Mouse (Mus musculus) kidney, postnatal 14 days (tissue): ENCODE measurements around the gene Aoc3.
A peak's percentile ranks its signal among the peaks of the same experiment; 100 is the strongest.
"Not testable (repeated sequence)": the region's sequence is repeated elsewhere in the genome, so short reads cannot be mapped to it uniquely, and the experiment has no call there.

Experiments used
- DNase-seq: peaks from one replicate; pipeline ENCODE4 v3.0.0; 2022; ENCODE audit warnings: mixed read lengths

Gene Aoc3

DNA sequence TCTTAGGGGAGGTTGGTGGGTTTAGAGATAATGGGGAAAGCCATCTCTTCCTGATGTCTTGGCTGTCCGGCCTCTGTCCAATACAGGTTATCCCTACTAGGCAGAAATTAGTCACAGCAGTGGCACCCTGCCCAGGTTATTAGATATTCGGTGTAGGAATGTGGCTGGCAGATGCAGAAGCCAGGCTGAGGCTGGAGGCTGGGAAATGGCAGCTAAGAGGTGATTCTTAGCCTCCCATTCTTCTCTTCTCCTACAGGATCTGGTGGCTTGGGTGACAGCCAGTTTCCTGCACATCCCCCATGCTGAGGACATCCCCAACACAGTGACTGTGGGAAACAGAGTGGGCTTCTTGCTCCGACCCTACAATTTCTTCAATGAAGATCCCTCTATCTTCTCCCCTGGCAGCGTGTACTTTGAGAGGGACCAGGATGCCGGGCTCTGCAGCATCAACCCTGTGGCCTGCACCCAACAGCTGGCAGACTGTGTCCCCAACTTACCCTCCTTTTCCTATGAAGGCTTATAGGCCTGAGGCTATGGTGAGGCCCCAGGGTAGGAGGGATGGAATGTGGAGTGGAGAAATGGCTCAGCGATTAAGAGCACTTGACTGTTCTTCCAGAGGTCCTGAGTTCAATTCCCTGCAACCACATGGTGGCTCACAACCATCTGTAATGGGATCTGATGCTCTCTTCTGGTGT lies 1.3 kb upstream of the Aoc3 start:
- peak; percentile 54 for DNase-seq

DNA sequence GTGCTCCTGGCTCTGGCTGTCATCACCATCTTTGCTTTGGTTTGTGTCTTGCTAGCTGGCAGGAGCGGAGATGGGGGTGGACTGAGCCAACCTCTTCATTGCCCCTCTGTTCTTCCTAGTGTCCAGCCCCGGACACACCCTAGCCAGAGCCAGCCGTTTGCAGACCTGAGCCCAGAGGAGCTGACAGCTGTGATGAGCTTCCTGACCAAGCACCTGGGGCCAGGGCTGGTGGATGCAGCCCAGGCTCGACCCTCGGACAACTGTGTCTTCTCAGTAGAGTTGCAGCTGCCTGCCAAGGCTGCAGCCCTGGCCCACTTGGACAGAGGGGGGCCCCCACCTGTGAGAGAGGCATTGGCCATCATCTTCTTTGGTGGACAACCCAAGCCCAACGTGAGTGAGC lies 556 bp downstream of the Aoc3 start:
- not testable (repeated sequence) for DNase-seq

DNA sequence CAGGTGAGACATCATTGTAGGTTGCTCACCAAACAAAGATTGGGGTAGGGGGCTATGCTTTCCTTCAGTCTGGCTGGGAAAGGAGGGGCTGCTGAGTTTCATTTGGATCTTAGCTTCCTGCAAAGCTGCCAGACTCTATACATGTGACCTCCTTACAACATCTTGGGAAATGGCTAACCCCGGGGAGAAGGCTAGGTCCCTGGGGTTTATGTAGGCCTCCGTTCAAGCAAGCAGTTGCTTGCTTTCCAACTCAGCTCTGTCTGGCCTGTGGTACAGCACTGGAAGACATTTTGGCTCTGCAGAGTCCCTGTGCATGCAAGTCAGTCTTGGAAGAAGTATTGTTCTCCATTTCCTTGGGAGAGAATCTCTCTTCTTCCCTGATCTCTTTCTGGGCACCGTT lies 2.1 kb downstream of the Aoc3 start:
- no peak for DNase-seq

DNA sequence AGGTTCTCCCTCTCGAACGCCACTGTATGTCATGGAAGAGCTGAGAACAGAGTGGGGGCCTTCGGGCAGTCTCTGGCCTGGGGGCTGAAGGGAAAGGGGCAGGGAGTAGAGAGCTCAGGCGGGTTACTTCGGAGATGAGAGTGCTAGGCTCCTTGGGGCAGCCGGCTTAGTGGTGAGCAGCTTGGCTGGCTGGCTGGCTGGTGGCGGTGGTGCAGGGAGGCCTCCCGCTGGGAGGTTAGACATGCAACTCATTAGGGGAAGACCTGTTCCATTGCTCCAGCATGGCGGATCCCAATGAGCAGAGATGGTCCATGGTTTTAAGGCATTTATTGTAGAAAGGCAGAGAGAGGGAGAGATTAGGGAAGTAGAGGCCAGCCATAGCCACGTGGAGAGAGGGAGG lies 3.6 kb downstream of the Aoc3 start:
- DNase-seq, result no peak

DNA sequence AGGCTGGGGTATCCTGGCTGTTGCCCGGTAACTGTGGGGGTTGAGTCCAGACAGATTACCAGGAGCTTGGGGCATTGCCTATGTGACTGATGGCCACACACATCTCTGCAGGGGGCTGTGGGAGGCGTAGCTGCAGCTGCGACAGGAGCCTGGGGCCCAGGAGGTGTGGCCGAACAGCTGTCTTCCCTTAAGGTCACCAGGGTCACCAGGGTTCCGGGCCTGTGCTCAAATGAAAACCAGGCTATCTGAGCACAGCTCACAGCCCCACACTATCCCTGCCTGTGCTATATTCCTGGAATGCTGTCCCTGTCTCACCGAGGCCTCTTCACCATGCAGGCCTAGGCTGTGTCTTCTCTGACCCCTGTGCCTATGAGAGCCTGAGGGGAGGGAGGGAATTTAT lies 4.1 kb downstream of the Aoc3 start:
- no peak for DNase-seq

DNA sequence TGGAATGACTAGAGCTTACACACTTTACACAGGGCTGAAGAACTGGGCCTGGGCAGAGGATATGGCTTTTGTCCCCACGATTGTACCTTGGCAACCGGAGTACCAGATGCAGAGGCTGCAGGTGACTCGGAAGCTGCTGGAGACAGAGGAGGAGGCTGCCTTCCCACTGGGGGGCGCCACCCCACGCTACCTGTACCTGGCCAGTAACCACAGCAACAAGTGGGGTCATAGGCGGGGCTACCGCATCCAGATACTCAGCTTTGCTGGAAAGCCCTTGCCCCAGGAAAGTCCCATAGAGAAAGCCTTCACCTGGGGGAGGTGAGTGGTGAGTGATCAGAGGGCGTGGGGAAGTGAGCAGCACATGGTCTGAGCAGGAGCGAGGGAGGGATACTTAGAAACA lies 5.3 kb downstream of the Aoc3 start:
- DNase-seq, result no peak

DNA sequence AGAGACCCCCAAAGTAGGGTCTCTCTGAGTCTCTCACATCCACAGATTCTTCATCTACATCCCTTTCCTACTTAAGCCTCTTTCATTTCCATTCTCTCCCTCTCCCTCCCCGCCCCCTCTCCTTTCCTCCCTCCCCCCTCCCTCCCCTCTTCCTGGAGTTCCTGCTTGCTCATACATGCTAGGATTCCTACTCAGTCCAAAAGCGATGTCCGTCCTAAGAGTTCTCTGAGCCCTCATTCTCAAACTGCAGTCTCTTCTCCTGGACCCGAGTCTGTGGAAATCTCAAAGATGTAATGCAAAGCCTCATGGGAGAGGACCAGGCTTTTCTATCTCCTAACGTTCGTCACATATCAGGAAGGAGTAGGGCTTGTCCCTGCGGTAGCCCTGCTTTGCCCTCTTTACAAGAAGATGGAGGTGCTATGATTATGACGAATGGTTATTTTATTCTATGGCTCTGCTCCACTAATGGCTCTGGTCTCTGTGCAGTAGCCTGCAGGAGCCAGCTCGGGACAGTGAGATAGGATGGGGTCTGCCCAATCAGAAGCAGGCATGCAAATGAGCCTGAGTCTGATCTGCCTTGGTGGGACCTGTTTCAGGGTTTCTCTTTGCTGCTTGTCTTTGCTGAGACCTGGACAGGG lies 7.8 kb downstream of the Aoc3 start:
- peak; percentile 38 for DNase-seq

DNA sequence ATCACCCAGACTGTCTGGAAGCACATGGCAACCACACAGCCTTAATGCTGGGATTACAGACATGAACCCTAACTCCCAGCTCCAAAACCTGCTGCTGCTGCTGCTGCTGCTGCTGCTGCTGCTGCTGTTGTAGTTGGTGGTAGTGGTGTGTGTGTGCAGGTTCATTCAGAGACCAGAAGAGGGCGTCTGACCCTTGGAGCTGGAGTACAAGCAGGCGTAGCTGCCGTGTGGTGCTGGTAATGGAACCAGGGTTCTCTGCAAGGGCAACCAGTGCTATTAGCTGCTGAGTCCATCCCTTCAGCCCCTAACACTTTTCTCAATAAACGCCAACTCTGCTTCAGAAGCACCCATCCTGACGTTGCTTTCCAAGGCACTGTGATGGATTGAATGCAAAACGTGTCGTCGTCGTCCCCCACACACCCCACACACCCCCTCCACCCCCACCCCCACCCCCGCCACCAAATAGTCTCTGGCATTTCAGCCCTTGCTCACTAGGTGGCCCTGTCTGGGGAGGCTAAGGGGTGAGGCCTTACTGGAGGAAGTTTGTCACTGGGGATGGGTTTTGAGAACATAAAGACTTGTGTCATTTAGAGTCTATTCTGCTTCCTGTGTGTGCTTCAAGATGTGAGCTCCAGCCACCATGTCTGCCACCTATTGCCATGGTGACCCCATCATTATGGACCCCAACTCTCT lies 16.8 kb downstream of the Aoc3 start:
- no peak for DNase-seq

DNA sequence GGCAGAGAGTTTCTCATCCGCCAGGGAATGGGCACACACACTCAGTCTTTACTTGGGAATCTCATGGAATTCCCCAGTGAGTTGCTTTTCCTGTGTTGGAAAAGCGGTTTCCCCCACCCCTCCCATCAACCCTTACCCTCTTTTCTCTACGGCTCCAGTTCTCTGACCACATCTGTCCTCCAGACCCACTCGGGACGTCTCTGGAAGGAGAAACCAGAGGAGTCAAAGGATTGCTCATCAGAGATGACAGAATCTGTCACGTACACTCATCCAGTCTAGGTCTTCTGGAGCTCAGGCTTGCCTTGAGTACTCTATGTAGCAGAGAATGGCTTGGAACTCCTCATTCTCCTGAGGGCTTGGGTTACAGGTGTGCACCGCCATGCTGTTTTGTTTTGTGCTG lies 18.4 kb downstream of the Aoc3 start:
- no peak for DNase-seq

DNA sequence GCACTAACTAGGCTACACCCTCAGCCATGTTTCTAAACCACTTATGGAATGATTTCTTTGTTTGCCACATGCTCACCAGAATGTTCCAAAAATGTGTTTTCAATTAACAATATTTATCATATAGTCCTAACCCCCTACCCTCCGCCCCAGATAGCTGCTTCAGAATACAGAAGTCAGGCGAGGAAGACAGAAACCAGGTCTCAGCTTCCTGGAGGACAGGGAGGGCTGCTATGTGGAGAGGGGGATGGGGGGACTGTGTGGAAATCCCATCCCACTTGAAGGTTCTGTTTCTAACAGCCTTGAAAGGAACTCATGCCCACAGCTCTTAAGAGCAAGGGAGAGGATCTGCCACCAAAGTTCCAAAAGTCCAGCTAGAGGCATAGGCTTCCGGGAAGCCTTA lies 18.8 kb downstream of the Aoc3 start:
- no peak for DNase-seq

DNA sequence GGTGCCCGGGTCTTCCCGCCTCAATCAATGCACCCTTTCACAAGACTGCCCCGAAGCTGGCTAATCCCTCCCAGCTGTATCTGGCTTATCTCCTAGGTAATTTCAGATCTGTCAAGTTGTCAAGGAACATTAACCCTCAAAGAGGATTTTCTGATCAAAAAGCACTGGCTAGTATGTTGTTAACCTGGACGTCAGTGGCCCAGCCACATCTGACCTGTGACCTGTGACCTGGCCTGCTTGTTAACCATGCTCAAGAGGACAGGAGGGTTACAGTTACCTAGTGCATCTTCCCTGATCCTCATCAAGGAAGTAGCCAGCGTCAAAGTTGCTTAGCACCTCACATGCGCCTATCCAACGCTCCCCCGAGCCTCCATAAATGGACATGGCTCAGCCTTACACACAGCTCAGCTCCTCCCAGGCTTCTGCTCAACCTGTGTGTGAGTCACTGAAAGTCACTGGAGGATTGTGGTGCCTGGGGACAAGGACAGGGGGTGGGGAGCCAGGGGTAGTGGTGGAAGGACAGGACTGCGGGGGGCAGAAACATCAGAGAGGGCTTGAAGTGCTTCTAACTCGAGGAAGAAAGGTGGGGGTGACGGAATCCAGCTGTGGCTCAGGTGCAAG lies 20.8 kb downstream of the Aoc3 start:
- no peak for DNase-seq

DNA sequence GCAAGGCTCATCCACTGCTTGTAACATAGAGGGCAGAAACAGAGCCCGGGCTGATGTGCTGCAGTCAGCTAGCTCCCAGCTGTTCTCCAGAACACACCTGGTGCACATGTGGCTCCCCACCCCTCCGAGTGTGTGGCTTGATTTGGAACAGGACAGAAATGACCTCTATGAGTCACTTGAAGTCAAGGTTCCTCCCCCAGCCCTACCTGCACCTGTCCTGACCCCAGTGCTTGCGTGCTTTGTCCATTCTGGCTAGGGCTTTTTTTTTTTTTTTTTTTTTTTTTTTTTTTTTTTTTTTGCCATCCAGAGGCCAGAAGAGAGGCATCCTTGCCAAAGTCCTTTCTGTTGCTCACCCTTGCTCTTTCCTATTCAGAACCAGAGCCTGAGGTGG lies 21.3 kb downstream of the Aoc3 start:
- no peak for DNase-seq

DNA sequence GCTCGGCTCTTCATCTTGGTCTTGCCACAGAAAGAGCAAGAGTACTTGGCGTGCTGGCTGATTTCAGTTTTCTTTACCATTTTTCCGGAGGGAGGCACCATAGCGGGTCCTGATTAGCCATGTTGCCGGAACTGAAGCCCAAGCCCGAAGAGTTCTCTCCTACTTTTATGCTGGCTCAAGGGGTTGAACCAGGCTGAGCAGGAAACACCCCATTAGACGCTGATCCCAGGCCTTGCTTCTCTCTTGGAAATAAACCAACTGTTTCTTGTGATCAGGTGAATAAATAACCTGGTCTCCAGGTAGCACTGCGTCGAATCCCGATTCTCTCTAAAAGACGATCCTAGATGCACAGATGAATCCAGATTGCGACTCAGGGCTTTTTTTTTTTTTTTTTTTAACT lies 23.0 kb downstream of the Aoc3 start:
- DNase-seq, result peak; percentile 64

DNA sequence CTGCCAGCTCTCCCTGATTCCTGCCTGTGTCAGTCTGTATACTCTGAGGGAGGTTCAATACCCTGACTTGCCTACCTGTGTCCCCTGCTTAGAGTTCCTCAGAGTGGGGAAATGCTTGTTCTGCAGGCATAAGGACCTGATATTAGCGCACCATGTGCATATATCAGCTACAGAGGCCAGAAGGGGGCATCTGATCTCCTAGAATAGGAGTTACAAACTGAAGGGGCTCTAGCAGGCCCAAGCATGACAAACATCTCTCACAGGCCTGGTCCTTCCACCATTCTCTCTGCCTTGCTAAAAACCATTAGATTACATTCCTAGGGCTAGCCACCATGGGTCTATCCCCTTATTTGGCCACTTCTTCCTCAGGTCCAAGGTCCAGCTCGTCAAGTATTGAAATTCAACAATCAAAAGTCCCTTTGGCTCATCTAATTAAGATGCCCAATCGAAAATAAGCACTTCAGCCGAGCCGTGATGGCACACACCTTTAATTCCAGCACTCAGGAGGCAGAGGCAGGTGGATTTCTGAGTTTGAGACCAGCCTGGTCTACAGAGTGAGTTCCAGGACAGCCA lies 24.1 kb downstream of the Aoc3 start:
- DNase-seq, result no peak

DNA sequence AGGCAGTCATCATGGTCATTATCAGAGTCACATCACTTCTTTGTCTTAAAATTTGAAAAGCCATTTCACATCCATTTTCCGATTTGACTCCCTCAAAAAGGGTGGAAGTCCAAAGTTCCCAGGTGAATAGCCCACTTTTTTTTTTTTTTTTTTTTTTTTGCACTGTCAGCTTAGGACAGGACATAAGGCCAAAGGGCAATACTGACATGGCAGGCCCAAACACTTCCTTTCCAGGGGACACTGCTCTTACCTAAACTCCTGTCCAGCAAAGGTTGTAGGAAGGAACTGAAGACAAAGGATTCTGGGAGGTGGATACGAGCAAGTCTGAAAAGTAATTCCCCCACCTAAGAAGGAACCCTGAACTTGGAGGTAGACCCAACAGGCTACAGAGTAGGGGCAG lies 25.5 kb downstream of the Aoc3 start:
- DNase-seq, result no peak

DNA sequence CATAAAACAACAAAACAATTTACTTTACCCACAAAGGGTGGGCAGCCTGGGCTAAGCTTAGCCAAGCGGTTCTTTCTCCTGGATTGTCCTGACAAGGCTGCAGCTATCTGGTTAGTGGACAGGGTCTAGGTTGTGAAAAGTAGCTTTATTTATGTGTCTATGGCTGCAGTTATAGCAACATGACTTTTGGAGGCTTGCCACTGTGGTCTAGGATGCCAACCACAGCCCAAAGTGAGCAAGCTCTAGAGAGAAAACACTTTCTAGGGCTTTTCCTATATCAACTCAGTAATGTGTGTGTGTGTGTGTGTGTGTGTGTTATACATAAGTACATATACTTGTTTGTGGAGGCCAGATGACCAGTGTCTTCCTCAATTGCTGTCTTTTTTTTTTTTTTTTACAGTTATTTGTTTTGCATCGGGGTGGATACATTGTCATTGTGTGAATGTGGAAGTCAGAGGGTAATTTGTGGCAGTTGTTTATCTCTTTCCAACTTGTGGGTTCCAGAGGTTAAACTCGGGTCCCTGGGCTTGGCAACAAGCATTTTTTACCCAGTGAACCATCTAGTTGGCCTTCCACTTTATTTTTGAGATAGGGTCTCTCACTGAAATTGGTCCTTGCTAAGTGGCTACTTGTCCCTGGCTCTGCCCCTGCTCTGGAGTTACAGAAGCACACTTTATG lies 27.2 kb downstream of the Aoc3 start:
- DNase-seq, result no peak

DNA sequence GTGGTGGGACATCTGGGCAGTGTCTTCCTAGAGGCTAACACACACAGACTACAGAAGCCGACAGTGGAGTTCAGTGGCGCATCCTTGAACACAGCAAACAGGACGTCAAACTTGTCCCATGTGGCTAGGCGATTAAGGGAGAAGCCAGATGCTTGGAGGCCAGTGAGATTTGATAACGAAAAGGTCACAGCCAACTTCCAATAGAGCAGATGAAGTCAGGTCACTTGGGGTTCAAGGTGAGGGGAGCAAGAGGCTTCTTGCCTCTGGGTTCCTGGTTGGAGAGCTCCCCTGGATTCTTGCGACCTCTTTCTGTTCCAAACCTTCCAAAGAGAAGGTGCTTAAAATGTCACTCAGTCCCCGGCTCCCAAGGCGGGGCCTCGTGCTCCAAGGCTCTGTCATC lies 29.4 kb downstream of the Aoc3 start:
- no peak for DNase-seq

DNA sequence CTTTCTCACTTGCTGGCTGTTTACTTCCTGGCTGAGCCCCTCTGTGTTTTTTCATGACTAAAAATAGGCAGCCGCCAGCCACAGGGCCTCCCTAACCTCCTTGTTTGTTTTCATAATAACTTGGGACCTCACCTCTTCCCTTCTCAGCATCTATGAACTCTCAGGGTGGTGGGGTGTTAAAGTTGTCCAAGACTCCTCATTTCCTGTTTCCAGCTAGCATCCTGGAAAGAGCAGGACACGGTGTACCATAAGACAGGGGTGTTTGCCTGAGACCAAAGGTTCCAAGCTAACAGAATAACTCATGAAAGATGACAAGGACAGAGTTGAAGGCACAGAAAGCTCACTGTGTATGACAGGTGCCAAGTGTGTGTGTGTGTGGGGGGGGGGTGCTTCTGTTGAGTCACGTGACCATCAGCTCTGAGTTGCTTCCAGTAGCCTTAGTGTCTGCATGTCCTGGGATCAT lies 30.3 kb downstream of the Aoc3 start:
- peak; percentile 64 for DNase-seq

DNA sequence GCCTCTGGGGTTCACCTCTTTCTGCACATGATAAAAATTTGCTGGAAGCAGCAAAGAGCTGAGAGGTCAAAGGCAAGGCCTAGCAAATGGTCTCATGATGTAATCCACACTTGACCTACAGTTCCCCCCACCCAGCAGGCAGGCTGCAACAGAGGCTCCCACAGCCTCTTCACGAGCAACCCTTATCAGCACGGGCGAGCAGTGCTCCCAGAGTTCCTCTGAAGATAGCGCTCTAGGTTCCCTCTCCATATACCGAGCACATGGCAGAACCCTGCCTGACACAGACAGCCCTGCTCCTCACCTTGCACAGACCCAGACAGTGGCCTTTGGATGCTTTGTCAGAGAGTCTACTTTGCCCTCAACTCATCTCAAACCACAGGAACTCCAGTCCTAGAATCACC lies 34.1 kb downstream of the Aoc3 start:
- peak; percentile 60 for DNase-seq

DNA sequence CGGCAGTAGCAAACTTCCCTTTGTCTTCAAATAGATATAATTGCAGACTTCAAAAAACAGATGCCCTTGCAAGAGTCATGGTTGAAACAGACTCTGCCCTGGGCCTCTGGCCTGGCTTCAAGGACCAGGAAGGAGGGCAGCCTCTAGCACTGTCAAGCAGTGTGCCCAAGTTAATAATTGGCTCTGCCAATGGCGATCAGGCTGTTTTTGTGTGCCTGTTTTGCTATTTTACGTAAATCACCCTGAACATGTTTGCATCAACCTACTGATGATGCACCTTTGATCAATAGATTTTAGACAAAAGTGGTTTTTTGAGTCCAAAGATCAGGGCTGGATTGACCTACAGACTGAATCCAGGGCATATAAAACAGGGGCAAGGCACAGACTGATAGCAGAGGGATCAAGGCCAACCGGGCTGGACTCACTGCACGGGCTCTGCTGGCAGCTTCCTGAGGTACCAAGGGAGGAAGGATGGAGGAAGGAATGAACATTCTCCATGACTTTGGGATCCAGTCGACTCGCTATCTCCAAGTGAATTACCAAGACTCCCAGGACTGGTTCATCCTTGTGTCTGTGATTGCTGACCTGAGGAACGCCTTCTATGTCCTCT lies 37.0 kb downstream of the Aoc3 start, which contains the start of gene G6pc:
G6pc (plus strand) TSS at position 236 of the 610 bp plus-strand sequence.
- peak; percentile 82 for DNase-seq

DNA sequence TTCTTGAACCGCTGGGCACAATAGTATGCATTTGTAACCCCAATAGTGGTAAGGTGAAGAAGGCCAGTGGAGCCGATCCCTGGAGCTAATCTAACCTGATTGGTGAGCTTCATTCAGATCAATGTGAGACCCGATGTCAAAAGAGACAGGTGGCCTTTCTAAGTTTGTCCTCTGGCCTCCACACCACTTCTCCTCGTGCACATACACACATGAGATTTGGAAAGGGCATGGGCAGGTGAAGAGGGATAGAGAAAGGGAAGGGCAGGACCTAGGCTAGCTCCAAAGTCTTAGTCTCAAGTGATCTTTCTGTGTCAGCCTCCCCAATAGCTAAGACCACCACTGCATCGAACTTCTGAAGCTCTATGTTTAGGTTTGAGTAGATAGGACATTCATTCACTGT lies 39.7 kb downstream of the Aoc3 start:
- DNase-seq, result no peak

DNA sequence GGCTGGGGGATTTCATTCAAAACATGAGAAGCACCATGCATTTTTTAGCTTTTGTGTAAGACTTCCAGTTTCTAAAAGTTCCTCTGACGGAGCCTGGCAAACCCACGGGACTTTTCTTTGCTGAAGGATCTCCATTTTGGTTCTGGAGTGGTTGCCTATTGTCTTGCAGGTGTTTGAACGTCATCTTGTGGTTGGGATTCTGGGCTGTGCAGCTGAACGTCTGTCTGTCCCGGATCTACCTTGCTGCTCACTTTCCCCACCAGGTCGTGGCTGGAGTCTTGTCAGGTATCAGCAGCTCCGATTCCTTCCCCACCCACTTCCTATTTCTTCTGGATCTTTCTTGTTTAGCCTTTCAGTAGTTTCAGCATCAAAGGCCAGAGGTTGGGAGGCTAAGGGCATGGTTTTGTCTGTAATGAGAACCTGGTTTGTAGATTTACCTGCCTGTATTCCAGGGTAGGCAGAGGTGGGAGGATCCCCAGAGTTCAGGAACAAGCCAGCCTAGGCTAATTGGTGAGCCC lies 44.1 kb downstream of the Aoc3 start:
- no peak for DNase-seq
